Mouse (Mus musculus): ENCODE data around the gene Depdc1b. TPM values are rescaled to one million over a fixed set of nuclear protein-coding genes. Genes with fewer than 3 reads are reported as not detected.

The Depdc1b gene
- total RNA-seq, 1 experiment, result 18.2 TPM

GRCm38 (mm10) chr13:108302957-108303675 lies 13.0 kb upstream of the Depdc1b start:
- TF ChIP-seq ZNF384 (IDR thresholded peaks at IDR 0.05; ENCODE audit: low read depth, low read length) (no peak), CHD2 (IDR thresholded peaks at IDR 0.05; ENCODE audit: low read depth, low read length) (no peak), ZC3H11A (IDR thresholded peaks at IDR 0.05; ENCODE audit: borderline replicate concordance, low read depth, low read length) (no peak), HCFC1 (IDR thresholded peaks at IDR 0.05; ENCODE audit: borderline replicate concordance, insufficient read depth, low read length) (no peak), MAFK (IDR thresholded peaks at IDR 0.05; ENCODE audit: insufficient read depth, low read depth, low read length) (no peak)
- H3K36me3 ChIP-seq (ENCODE audit: control insufficient read depth, insufficient read depth, low read length, poor library complexity, severe bottlenecking), result no peaks in the 10 kb centered on the region
- H3K4me1 ChIP-seq (ENCODE audit: control insufficient read depth in 2 of 2, insufficient read depth in 2 of 2, low read length in 2 of 2, poor library complexity in 1 of 2), result peaks cover 3 to 5% of the 10 kb centered on the region in 2 experiments; a peak in 2 of 4 replicates
- no peak overlapping the region for H3K4me3 ChIP-seq (ENCODE audit: insufficient read depth in 1 of 2, low read depth in 1 of 2, low read length in 2 of 2, poor library complexity in 1 of 2, severe bottlenecking in 1 of 2)
- H3K27ac ChIP-seq (ENCODE audit: insufficient read depth, low read depth, low read length, poor library complexity, severe bottlenecking), result no peak overlapping the region
- no peak for DNase-seq (ENCODE audit: low read depth, low spot score)
- in situ Hi-C loops (cut with MboI; ENCODE audit: low sequenced_read_pairs in 2 of 2, unreplicated experiment in 2 of 2), result no loop called here
- no peaks in the 10 kb centered on the region for H3K9me3 ChIP-seq (ENCODE audit: control insufficient read depth, insufficient read depth, low read depth, low read length)
- no peak overlapping the region for H3K9ac ChIP-seq (ENCODE audit: insufficient read depth, low read depth, low read length, poor library complexity, severe bottlenecking)

GRCm38 (mm10) chr13:108303841-108304240 lies 12.3 kb upstream of the Depdc1b start:
- H3K36me3 ChIP-seq (ENCODE audit: control insufficient read depth, insufficient read depth, low read length, poor library complexity, severe bottlenecking), result no peaks in the 10 kb centered on the region
- no peak overlapping the region for H3K4me3 ChIP-seq (ENCODE audit: insufficient read depth in 1 of 2, low read depth in 1 of 2, low read length in 2 of 2, poor library complexity in 1 of 2, severe bottlenecking in 1 of 2)
- no peak overlapping the region for H3K9ac ChIP-seq (ENCODE audit: insufficient read depth, low read depth, low read length, poor library complexity, severe bottlenecking)
- no peaks in the 10 kb centered on the region for H3K9me3 ChIP-seq (ENCODE audit: control insufficient read depth, insufficient read depth, low read depth, low read length)
- DNase-seq (ENCODE audit: low read depth, low spot score), result no peak
- TF ChIP-seq HCFC1 (IDR thresholded peaks at IDR 0.05; ENCODE audit: borderline replicate concordance, insufficient read depth, low read length), result no peak
- no peak for TF ChIP-seq CHD2 (IDR thresholded peaks at IDR 0.05; ENCODE audit: low read depth, low read length)
- TF ChIP-seq MAFK (IDR thresholded peaks at IDR 0.05; ENCODE audit: insufficient read depth, low read depth, low read length), result no peak
- no peak for TF ChIP-seq ZNF384 (IDR thresholded peaks at IDR 0.05; ENCODE audit: low read depth, low read length)
- no peak for TF ChIP-seq ZC3H11A (IDR thresholded peaks at IDR 0.05; ENCODE audit: borderline replicate concordance, low read depth, low read length)
- in situ Hi-C loops (cut with MboI; ENCODE audit: low sequenced_read_pairs in 2 of 2, unreplicated experiment in 2 of 2), result no loop called here
- no peak overlapping the region for H3K27ac ChIP-seq (ENCODE audit: insufficient read depth, low read depth, low read length, poor library complexity, severe bottlenecking)
- H3K4me1 ChIP-seq (ENCODE audit: control insufficient read depth in 2 of 2, insufficient read depth in 2 of 2, low read length in 2 of 2, poor library complexity in 1 of 2), result peaks cover 3% of the 10 kb centered on the region in 2 experiments; a peak in 2 of 4 replicates

- in situ Hi-C loops (cut with MboI; ENCODE audit: low sequenced_read_pairs in 2 of 2, unreplicated experiment in 2 of 2), result no loop called here
Measured at GRCm38 (mm10) chr13:108304680-108305079, 11.5 kb upstream of the Depdc1b start.

GRCm38 (mm10) chr13:108316487-108316903 lies 363 bp downstream of the Depdc1b start:
- in situ Hi-C loops (cut with MboI; ENCODE audit: low sequenced_read_pairs in 2 of 2, unreplicated experiment in 2 of 2), result no loop called here
- peak overlapping the region; percentile 92 for H3K9ac ChIP-seq (ENCODE audit: insufficient read depth, low read depth, low read length, poor library complexity, severe bottlenecking)
- peak overlapping the region; percentile 82 to 94 for H3K4me3 ChIP-seq (ENCODE audit: insufficient read depth in 1 of 2, low read depth in 1 of 2, low read length in 2 of 2, poor library complexity in 1 of 2, severe bottlenecking in 1 of 2)
- no peaks in the 10 kb centered on the region for H3K4me1 ChIP-seq (ENCODE audit: control insufficient read depth in 2 of 2, insufficient read depth in 2 of 2, low read length in 2 of 2, poor library complexity in 1 of 2)
- no peak overlapping the region for H3K27ac ChIP-seq (ENCODE audit: insufficient read depth, low read depth, low read length, poor library complexity, severe bottlenecking)
- TF ChIP-seq ZNF384 (IDR thresholded peaks at IDR 0.05; ENCODE audit: low read depth, low read length) (no peak), CHD2 (IDR thresholded peaks at IDR 0.05; ENCODE audit: low read depth, low read length) (no peak), ZC3H11A (IDR thresholded peaks at IDR 0.05; ENCODE audit: borderline replicate concordance, low read depth, low read length) (no peak), MAFK (IDR thresholded peaks at IDR 0.05; ENCODE audit: insufficient read depth, low read depth, low read length) (no peak), HCFC1 (IDR thresholded peaks at IDR 0.05; ENCODE audit: borderline replicate concordance, insufficient read depth, low read length) (no peak)
- H3K9me3 ChIP-seq (ENCODE audit: control insufficient read depth, insufficient read depth, low read depth, low read length), result no peaks in the 10 kb centered on the region
- peak; percentile 53 for DNase-seq (ENCODE audit: low read depth, low spot score)
- no peaks in the 10 kb centered on the region for H3K36me3 ChIP-seq (ENCODE audit: control insufficient read depth, insufficient read depth, low read length, poor library complexity, severe bottlenecking)

More at GRCm38 (mm10) chr13:108304680-108305079, 11.5 kb upstream of the Depdc1b start:
- peaks cover 3% of the 10 kb centered on the region in 2 experiments; a peak in 2 of 4 replicates for H3K4me1 ChIP-seq (ENCODE audit: control insufficient read depth in 2 of 2, insufficient read depth in 2 of 2, low read length in 2 of 2, poor library complexity in 1 of 2)
- TF ChIP-seq MAFK (IDR thresholded peaks at IDR 0.05; ENCODE audit: insufficient read depth, low read depth, low read length), result no peak
- TF ChIP-seq HCFC1 (IDR thresholded peaks at IDR 0.05; ENCODE audit: borderline replicate concordance, insufficient read depth, low read length), result no peak
- TF ChIP-seq CHD2 (IDR thresholded peaks at IDR 0.05; ENCODE audit: low read depth, low read length), result no peak
- TF ChIP-seq ZNF384 (IDR thresholded peaks at IDR 0.05; ENCODE audit: low read depth, low read length), result no peak
- no peak for TF ChIP-seq ZC3H11A (IDR thresholded peaks at IDR 0.05; ENCODE audit: borderline replicate concordance, low read depth, low read length)
- H3K9me3 ChIP-seq (ENCODE audit: control insufficient read depth, insufficient read depth, low read depth, low read length), result no peaks in the 10 kb centered on the region
- H3K4me3 ChIP-seq (ENCODE audit: insufficient read depth in 1 of 2, low read depth in 1 of 2, low read length in 2 of 2, poor library complexity in 1 of 2, severe bottlenecking in 1 of 2), result no peak overlapping the region
- DNase-seq (ENCODE audit: low read depth, low spot score), result no peak
- H3K9ac ChIP-seq (ENCODE audit: insufficient read depth, low read depth, low read length, poor library complexity, severe bottlenecking), result no peak overlapping the region
- no peaks in the 10 kb centered on the region for H3K36me3 ChIP-seq (ENCODE audit: control insufficient read depth, insufficient read depth, low read length, poor library complexity, severe bottlenecking)
- no peak overlapping the region for H3K27ac ChIP-seq (ENCODE audit: insufficient read depth, low read depth, low read length, poor library complexity, severe bottlenecking)

Data from ES-E14 (cell line).